Mouse (Mus musculus) limb, embryonic 11.5 days (tissue): Measurements from ENCODE around the gene Smagp. TPM values are rescaled to one million over a fixed set of nuclear protein-coding genes. Genes with fewer than 3 reads are reported as not detected.

ENCODE experiments used
- ATAC-seq: fragments of 200-750 bp; cut with Nextera tagmentation; 2 replicates; pipeline ENCODE4 v1.8.0; 2017; ENCODE audit warnings: low read depth; ENCODE audit not compliant: insufficient number of reproducible peaks, low FRiP score, low TSS enrichment
- DNase-seq: peaks from one replicate; pipeline ENCODE4 v3.0.0-alpha.2; 2015; ENCODE audit warnings: low spot score
- H3K27ac ChIP-seq: fragments of 300-500 bp; sonication (generic); replicated peaks from 2 replicates; pipeline ENCODE4 v1.5.1; 2014; ENCODE audit warnings: low read depth, mild to moderate bottlenecking, low read length
- H3K27me3 ChIP-seq: fragments of 300-500 bp; sonication (generic); 2 replicates; pipeline ENCODE4 v1.6.1; 2014; ENCODE audit warnings: mild to moderate bottlenecking, low read length, mixed read lengths; ENCODE audit not compliant: control insufficient read depth, insufficient read depth
- H3K36me3 ChIP-seq: fragments of 300-500 bp; sonication (generic); 2 replicates; pipeline ENCODE4 v1.6.1; 2014; ENCODE audit warnings: mild to moderate bottlenecking, low read length, moderate library complexity, mixed read lengths; ENCODE audit not compliant: control insufficient read depth, insufficient read depth
- H3K4me1 ChIP-seq: fragments of 300-500 bp; sonication (generic); 2 replicates; pipeline ENCODE4 v1.6.1; 2014; ENCODE audit warnings: low read length, mixed read lengths; ENCODE audit not compliant: control insufficient read depth, insufficient read depth
- H3K4me2 ChIP-seq: fragments of 300-500 bp; sonication (generic); 2 replicates; pipeline ENCODE4 v1.6.1; 2014; ENCODE audit warnings: low read depth, mild to moderate bottlenecking, moderate library complexity; ENCODE audit not compliant: severe bottlenecking
- H3K4me3 ChIP-seq: fragments of 300-500 bp; sonication (generic); 2 replicates; pipeline ENCODE4 v1.5.1; 2014; ENCODE audit warnings: low read depth, low read length
- H3K9ac ChIP-seq: fragments of 300-500 bp; sonication (generic); 2 replicates; pipeline ENCODE4 v1.6.1; 2014; ENCODE audit warnings: mild to moderate bottlenecking, low read length
- H3K9me3 ChIP-seq: fragments of 300-500 bp; sonication (generic); 2 replicates; pipeline ENCODE4 v1.6.1; 2016; ENCODE audit warnings: low read length; ENCODE audit not compliant: control insufficient read depth
- WGBS: fragments of 180-500 bp; shearing (Covaris S2); extraction: QIAGEN DNeasy Blood & Tissue Kit; methylation state at CpG from one replicate; pipeline ENCODE4 v1.1.7; 2014; 5-methylcytosine and 5-hydroxymethylcytosine counted together
- polyA plus RNA-seq: library from polyadenylated mRNA; unstranded; fragments of >200 nt; fragmentation: Nextera tagmentation; extraction: Ambion mirVana; gene quantifications from 2 replicates; pipeline ENCODE4 v1.2.1, GENCODE M21; 2014

The Smagp gene
- polyA plus RNA-seq, 1 experiment from 2014 or later: 5.4 TPM

GRCm38 (mm10) chr15:100639972-100640750 lies 3.4 kb upstream of the Smagp start:
- no peak overlapping the region for H3K27ac ChIP-seq
- no peak for ATAC-seq
- H3K27me3 ChIP-seq: peaks cover 34% of the 10 kb centered on the region
- H3K36me3 ChIP-seq: no peaks in the 10 kb centered on the region
- WGBS: 77% methylated on average over 16 of the region's 16 CpGs
- H3K4me2 ChIP-seq: no peak overlapping the region
- H3K9ac ChIP-seq: no peak overlapping the region
- H3K4me3 ChIP-seq: no peak overlapping the region
- H3K4me1 ChIP-seq: peaks cover 13% of the 10 kb centered on the region
- DNase-seq: no peak
- no peaks in the 10 kb centered on the region for H3K9me3 ChIP-seq

- 15% methylated on average over 6 of the region's 6 CpGs for WGBS
- Histone ChIP-seq H3K9me3 (no peaks in the 10 kb centered on the region), H3K4me2 (no peak overlapping the region), H3K27me3 (peaks cover 43% of the 10 kb centered on the region), H3K27ac (no peak overlapping the region), H3K4me3 (no peak overlapping the region), H3K4me1 (peaks cover 13% of the 10 kb centered on the region), H3K36me3 (no peaks in the 10 kb centered on the region), H3K9ac (no peak overlapping the region)
- DNase-seq: no peak
- no peak for ATAC-seq
Observed at GRCm38 (mm10) chr15:100637661-100638060, 921 bp upstream of the Smagp start.

GRCm38 (mm10) chr15:100635851-100636645 lies 692 bp downstream of the Smagp start:
- Histone ChIP-seq H3K27me3 (peaks cover 43% of the 10 kb centered on the region), H3K4me3 (peak overlapping the region; percentile 50)

GRCm38 (mm10) chr15:100635239-100635638 lies 1.5 kb downstream of the Smagp start:
- H3K4me1 ChIP-seq: peaks cover 13% of the 10 kb centered on the region
- ATAC-seq (no peak), DNase-seq (no peak)
- H3K9me3 ChIP-seq: no peaks in the 10 kb centered on the region
- H3K27ac ChIP-seq: no peak overlapping the region
- 9% methylated on average over 9 of the region's 9 CpGs for WGBS
- no peak overlapping the region for H3K4me2 ChIP-seq
- no peaks in the 10 kb centered on the region for H3K36me3 ChIP-seq
- H3K9ac ChIP-seq: no peak overlapping the region
- H3K27me3 ChIP-seq: peaks cover 43% of the 10 kb centered on the region
- H3K4me3 ChIP-seq: no peak overlapping the region

More at GRCm38 (mm10) chr15:100635851-100636645, 692 bp downstream of the Smagp start:
- WGBS: 3% methylated on average over 33 of the region's 38 CpGs
- Histone ChIP-seq H3K27ac (no peak overlapping the region), H3K9me3 (no peaks in the 10 kb centered on the region), H3K36me3 (no peaks in the 10 kb centered on the region), H3K4me1 (peaks cover 13% of the 10 kb centered on the region), H3K9ac (peak overlapping the region; percentile 47; the same call in 1 of the 2 replicates), H3K4me2 (peak overlapping the region; percentile 89)
- ATAC-seq (no peak), DNase-seq (peak; percentile 47)

GRCm38 (mm10) chr15:100633341-100633740 lies 3.4 kb downstream of the Smagp start:
- WGBS: 84% methylated on average over 10 of the region's 10 CpGs
- no peak for DNase-seq
- no peak overlapping the region for H3K9ac ChIP-seq

GRCm38 (mm10) chr15:100632323-100632722 lies 4.4 kb downstream of the Smagp start:
- no peak for DNase-seq
- no peak overlapping the region for H3K27ac ChIP-seq
- H3K9ac ChIP-seq: no peak overlapping the region
- H3K27me3 ChIP-seq: peaks cover 30% of the 10 kb centered on the region
- no peaks in the 10 kb centered on the region for H3K36me3 ChIP-seq
- no peak overlapping the region for H3K4me2 ChIP-seq
- no peak overlapping the region for H3K4me3 ChIP-seq
- WGBS: 89% methylated on average over 5 of the region's 5 CpGs
- ATAC-seq: no peak
- no peaks in the 10 kb centered on the region for H3K9me3 ChIP-seq
- peaks cover 22% of the 10 kb centered on the region for H3K4me1 ChIP-seq

More at GRCm38 (mm10) chr15:100633341-100633740, 3.4 kb downstream of the Smagp start:
- Histone ChIP-seq H3K27ac (no peak overlapping the region), H3K36me3 (no peaks in the 10 kb centered on the region), H3K9me3 (no peaks in the 10 kb centered on the region), H3K4me1 (peaks cover 13% of the 10 kb centered on the region), H3K4me3 (no peak overlapping the region), H3K27me3 (peaks cover 38% of the 10 kb centered on the region), H3K4me2 (no peak overlapping the region)
- ATAC-seq: no peak

- no peak overlapping the region for H3K9ac ChIP-seq
- no peaks in the 10 kb centered on the region for H3K9me3 ChIP-seq
- no peak overlapping the region for H3K4me3 ChIP-seq
- H3K27ac ChIP-seq: no peak overlapping the region
- 84% methylated on average over 12 of the region's 12 CpGs for WGBS
- ATAC-seq: no peak
- H3K4me2 ChIP-seq: no peak overlapping the region
- peaks cover 15% of the 10 kb centered on the region for H3K4me1 ChIP-seq
- peaks cover 23% of the 10 kb centered on the region for H3K27me3 ChIP-seq
- no peak for DNase-seq
- no peaks in the 10 kb centered on the region for H3K36me3 ChIP-seq
Observed at GRCm38 (mm10) chr15:100631454-100632170, 5.1 kb downstream of the Smagp start.

- no peak for DNase-seq
- H3K36me3 ChIP-seq: no peaks in the 10 kb centered on the region
- no peak overlapping the region for H3K4me3 ChIP-seq
- H3K27ac ChIP-seq: no peak overlapping the region
- no peak overlapping the region for H3K4me2 ChIP-seq
- peaks cover 8% of the 10 kb centered on the region; the same call in 1 of the 2 replicates for H3K4me1 ChIP-seq
- no peak for ATAC-seq
- H3K9me3 ChIP-seq: no peaks in the 10 kb centered on the region
- 66% methylated on average over 3 of the region's 3 CpGs for WGBS
- peaks cover 8% of the 10 kb centered on the region for H3K27me3 ChIP-seq
- H3K9ac ChIP-seq: no peak overlapping the region
Observed at GRCm38 (mm10) chr15:100630126-100630525, 6.6 kb downstream of the Smagp start.
